Mouse (Mus musculus) forebrain, postnatal 0 days (tissue): ENCODE results near the gene Trim32. TPM values are rescaled to one million over a fixed set of nuclear protein-coding genes. Genes with fewer than 3 reads are reported as not detected.
A peak's percentile ranks its signal among the peaks of the same experiment; 100 is the strongest.

Experiments
- ATAC-seq: fragments of 200-750 bp; cut with Nextera tagmentation; 2 replicates; pipeline ENCODE4 v1.8.0; 2017; ENCODE audit warnings: mild to moderate bottlenecking, moderate library complexity
- DNase-seq: peaks from one replicate; pipeline ENCODE4 v3.0.0-alpha.2; 2015
- H3K27ac ChIP-seq: fragments of 300-500 bp; sonication (generic); 2 replicates; pipeline ENCODE4 v1.5.1; 2014; ENCODE audit warnings: low read depth, mild to moderate bottlenecking, antibody characterized with exemption, low read length, moderate library complexity, mixed read lengths
- H3K27me3 ChIP-seq: fragments of 300-500 bp; sonication (generic); 2 replicates; pipeline ENCODE4 v1.6.1; 2014; ENCODE audit warnings: mild to moderate bottlenecking, low read length, mixed read lengths; ENCODE audit not compliant: insufficient read depth
- H3K36me3 ChIP-seq: fragments of 300-500 bp; sonication (generic); 2 replicates; pipeline ENCODE4 v1.6.1; 2014; ENCODE audit warnings: mild to moderate bottlenecking, moderate library complexity; ENCODE audit not compliant: insufficient read depth
- H3K4me1 ChIP-seq: fragments of 300-500 bp; sonication (generic); 2 replicates; pipeline ENCODE4 v1.6.1; 2014; ENCODE audit warnings: antibody characterized with exemption; ENCODE audit not compliant: insufficient read depth
- H3K4me2 ChIP-seq: fragments of 300-500 bp; sonication (generic); 2 replicates; pipeline ENCODE4 v1.6.1; 2014; ENCODE audit warnings: low read depth, mild to moderate bottlenecking, moderate library complexity
- H3K4me3 ChIP-seq: fragments of 300-500 bp; sonication (generic); 2 replicates; pipeline ENCODE4 v1.5.1; 2014; ENCODE audit warnings: low read depth, low read length, mixed read lengths
- H3K9ac ChIP-seq: fragments of 300-500 bp; sonication (generic); 2 replicates; pipeline ENCODE4 v1.6.1; 2014; ENCODE audit warnings: mild to moderate bottlenecking
- H3K9me3 ChIP-seq: fragments of 300-500 bp; sonication (generic); 2 replicates; pipeline ENCODE4 v1.6.1; 2016; ENCODE audit warnings: low read length
- CTCF ChIP-seq: sonication (generic); IDR thresholded peaks from 2 replicates; pipeline ENCODE4 v1.5.1; 2016; ENCODE audit warnings: antibody characterized with exemption, control low read depth, low read depth
- WGBS: fragments of 180-500 bp; shearing (Covaris S2); extraction: QIAGEN DNeasy Blood & Tissue Kit; methylation state at CpG from one replicate; pipeline ENCODE4 v1.1.7; 2014; 5-methylcytosine and 5-hydroxymethylcytosine counted together
- polyA plus RNA-seq: library from polyadenylated mRNA; unstranded; fragments of >200 nt; fragmentation: Nextera tagmentation; extraction: Ambion mirVana; gene quantifications from 2 replicates; pipeline ENCODE4 v1.2.1, GENCODE M21; 2015
- total RNA-seq: library from RNA; depleted of rRNA; stranded (reverse); fragments of >200 nt; gene quantifications from 2 replicates; pipeline ENCODE4 v1.2.3, GENCODE M21; 2014

The Trim32 gene
- total and polyA plus RNA-seq, 2 experiments from 2014 or later, result 164 to 187 TPM

DNA sequence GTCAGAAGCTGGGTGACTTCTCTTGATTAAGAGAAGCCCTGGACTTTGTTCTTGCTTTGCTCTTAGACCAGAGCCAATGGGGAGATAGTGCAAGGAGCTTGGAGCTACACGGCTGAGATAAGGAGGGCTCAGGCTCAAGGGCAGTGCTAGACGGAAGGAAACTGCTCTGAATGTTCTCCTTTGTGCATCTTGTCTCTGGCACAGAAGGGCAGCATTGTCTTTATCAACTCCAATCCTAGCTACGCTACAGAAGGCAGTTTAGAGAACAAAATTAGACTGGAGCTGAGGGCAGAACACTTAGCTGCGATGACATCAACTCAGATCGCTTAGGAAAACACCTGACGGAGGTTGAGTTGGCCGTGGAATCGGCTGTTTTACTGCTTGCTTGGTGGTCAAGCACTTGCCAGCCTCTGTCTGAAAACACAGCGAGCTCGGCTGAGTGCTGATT lies 2.4 kb downstream of the Trim32 start:
- no peak for DNase-seq
- Histone ChIP-seq H3K4me3 (no peak overlapping the region), H3K9me3 (no peaks in the 10 kb centered on the region), H3K4me2 (peak overlapping the region; percentile 69), H3K9ac (no peak overlapping the region), H3K27ac (no peak overlapping the region), H3K27me3 (no peaks in the 10 kb centered on the region), H3K4me1 (peaks cover 13% of the 10 kb centered on the region; the same call in 1 of the 2 replicates), H3K36me3 (no peaks in the 10 kb centered on the region)
- TF ChIP-seq CTCF, result no peak
- 82% methylated on average over 10 of the region's 10 CpGs for WGBS
- no peak for ATAC-seq

DNA sequence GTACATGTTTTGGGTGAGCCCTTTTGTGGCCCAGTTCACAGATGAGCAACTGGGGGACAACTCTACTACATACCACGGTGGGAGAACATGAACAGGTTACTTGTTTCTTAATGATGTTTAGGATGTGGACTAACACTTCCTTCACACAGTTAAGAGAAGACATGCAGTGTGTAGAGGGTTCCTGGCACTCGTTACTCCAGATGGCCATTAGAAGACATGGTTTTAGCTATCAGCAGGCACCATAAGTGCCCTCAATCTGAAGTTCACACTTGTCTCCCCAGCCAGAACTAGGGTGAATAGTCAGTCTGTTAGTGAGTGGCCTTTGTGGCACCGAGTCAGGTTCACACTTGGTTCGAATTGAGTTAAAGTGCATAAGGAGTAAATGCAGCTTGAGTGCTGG lies 3.3 kb downstream of the Trim32 start:
- ATAC-seq (no peak), DNase-seq (no peak)
- no peak overlapping the region for H3K9ac ChIP-seq
- peaks cover 13% of the 10 kb centered on the region; the same call in 1 of the 2 replicates for H3K4me1 ChIP-seq
- H3K27ac ChIP-seq, result no peak overlapping the region
- H3K36me3 ChIP-seq, result peaks cover 2% of the 10 kb centered on the region
- no peaks in the 10 kb centered on the region for H3K27me3 ChIP-seq
- TF ChIP-seq CTCF, result no peak
- no peak overlapping the region for H3K4me2 ChIP-seq
- H3K9me3 ChIP-seq, result no peaks in the 10 kb centered on the region
- H3K4me3 ChIP-seq, result no peak overlapping the region
- 83% methylated on average over 4 of the region's 4 CpGs for WGBS

DNA sequence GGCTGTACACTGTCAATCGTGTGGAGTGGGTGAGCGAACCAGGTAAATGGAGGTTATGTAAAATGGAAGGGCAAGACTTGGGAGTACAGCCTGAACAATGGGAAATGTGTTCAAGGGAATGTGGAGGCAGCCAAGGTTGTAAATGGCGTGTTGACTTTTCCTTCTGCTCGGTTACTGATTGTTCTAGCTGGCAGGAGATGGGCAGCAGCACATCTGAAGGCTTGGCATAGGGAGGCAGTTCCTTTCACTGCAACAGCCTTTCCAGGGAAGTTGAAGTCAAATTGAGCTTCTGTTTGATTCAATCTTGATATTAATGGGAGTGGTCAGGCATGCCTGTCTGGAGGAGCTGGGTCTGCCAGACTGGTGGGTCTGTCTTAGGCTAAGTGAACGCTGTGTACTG lies 5.5 kb downstream of the Trim32 start:
- H3K27me3 ChIP-seq, result no peaks in the 10 kb centered on the region
- H3K27ac ChIP-seq, result no peak overlapping the region
- no peak overlapping the region for H3K4me3 ChIP-seq
- ATAC-seq, result peak; percentile 20; the same call in 1 of the 2 replicates
- H3K9ac ChIP-seq, result no peak overlapping the region
- H3K4me2 ChIP-seq, result no peak overlapping the region
- DNase-seq, result no peak
- peaks cover 8% of the 10 kb centered on the region; the same call in 1 of the 2 replicates for H3K4me1 ChIP-seq
- no peaks in the 10 kb centered on the region for H3K9me3 ChIP-seq
- WGBS, result 67% methylated on average over 5 of the region's 5 CpGs
- no peak for TF ChIP-seq CTCF
- H3K36me3 ChIP-seq, result peaks cover 24% of the 10 kb centered on the region

DNA sequence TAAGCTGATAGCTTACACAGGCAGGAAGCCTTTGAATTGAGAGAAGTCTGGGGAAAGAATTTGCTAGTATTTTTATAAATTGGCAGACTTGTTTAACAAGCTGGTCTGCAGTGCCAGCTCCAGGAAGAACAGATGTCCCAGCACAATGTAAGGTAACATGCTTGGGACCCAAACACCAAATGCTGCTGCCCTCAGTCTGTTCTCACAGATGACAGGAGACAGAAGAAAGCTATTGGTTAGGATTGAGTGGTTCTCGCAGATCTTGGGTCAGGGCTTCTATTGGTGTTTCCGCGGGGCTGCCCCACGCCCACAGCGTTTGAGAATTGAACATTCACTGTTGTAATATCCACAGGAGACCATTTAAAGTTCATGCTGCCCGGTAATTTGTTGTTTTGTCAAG lies 6.1 kb downstream of the Trim32 start:
- no peak overlapping the region for H3K27ac ChIP-seq
- H3K9me3 ChIP-seq, result no peaks in the 10 kb centered on the region
- ATAC-seq (peak; percentile 70), DNase-seq (peak; percentile 60)
- no peaks in the 10 kb centered on the region for H3K27me3 ChIP-seq
- no peak overlapping the region for H3K9ac ChIP-seq
- WGBS, result 37% methylated on average over 6 of the region's 6 CpGs
- peaks cover 29% of the 10 kb centered on the region for H3K36me3 ChIP-seq
- TF ChIP-seq CTCF, result no peak
- H3K4me2 ChIP-seq, result no peak overlapping the region
- no peak overlapping the region for H3K4me3 ChIP-seq
- peaks cover 8% of the 10 kb centered on the region; the same call in 1 of the 2 replicates for H3K4me1 ChIP-seq

DNA sequence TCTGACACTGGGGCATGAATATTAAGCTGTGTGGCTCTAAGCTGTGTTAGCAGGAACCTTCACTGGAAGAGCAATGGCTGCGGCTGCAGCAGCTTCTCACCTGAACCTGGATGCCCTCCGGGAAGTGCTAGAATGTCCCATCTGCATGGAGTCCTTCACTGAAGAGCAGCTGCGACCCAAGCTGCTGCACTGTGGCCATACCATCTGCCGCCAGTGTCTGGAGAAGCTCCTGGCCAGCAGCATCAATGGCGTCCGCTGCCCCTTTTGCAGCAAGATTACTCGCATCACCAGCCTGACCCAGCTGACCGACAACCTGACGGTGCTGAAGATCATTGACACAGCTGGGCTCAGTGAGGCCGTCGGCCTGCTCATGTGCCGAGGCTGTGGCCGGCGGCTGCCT lies 8.3 kb downstream of the Trim32 start:
- ATAC-seq (no peak), DNase-seq (no peak)
- peaks cover 46% of the 10 kb centered on the region for H3K36me3 ChIP-seq
- no peaks in the 10 kb centered on the region for H3K9me3 ChIP-seq
- 96% methylated on average over 14 of the region's 14 CpGs for WGBS
- H3K4me3 ChIP-seq, result no peak overlapping the region
- no peak overlapping the region for H3K4me2 ChIP-seq
- H3K4me1 ChIP-seq, result 0 out of 2 replicates have a peak, but pooled peaks cover 4% of the 10 kb centered on the region
- H3K9ac ChIP-seq, result no peak overlapping the region
- H3K27ac ChIP-seq, result no peak overlapping the region
- no peaks in the 10 kb centered on the region for H3K27me3 ChIP-seq
- TF ChIP-seq CTCF, result no peak

DNA sequence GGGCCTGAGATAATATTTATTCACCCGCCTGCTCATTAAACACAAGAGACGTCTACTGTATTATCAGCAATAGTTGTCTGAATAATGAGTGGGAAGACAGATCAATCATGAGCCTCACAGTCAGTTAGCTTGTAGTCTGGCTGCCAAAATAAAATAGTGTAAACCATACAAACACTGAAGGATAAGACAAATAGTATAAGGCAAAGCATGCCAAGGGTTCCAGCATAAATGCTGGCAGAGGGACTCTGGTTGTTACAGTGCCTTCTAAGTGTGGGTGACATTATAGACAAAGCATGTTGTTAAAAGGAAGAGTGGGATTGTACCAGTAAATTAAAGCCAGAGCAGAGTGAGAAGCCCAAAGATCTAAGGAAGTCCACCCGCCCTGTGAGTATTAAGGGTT lies 15.3 kb downstream of the Trim32 start:
- ATAC-seq (no peak), DNase-seq (no peak)
- no peak for TF ChIP-seq CTCF
- no peak overlapping the region for H3K9ac ChIP-seq
- 65% methylated on average over 3 of the region's 3 CpGs for WGBS
- no peak overlapping the region for H3K27ac ChIP-seq
- H3K36me3 ChIP-seq, result peaks cover 40% of the 10 kb centered on the region
- H3K9me3 ChIP-seq, result no peaks in the 10 kb centered on the region
- no peak overlapping the region for H3K4me3 ChIP-seq
- H3K4me2 ChIP-seq, result no peak overlapping the region
- no peaks in the 10 kb centered on the region for H3K4me1 ChIP-seq
- no peaks in the 10 kb centered on the region for H3K27me3 ChIP-seq

DNA sequence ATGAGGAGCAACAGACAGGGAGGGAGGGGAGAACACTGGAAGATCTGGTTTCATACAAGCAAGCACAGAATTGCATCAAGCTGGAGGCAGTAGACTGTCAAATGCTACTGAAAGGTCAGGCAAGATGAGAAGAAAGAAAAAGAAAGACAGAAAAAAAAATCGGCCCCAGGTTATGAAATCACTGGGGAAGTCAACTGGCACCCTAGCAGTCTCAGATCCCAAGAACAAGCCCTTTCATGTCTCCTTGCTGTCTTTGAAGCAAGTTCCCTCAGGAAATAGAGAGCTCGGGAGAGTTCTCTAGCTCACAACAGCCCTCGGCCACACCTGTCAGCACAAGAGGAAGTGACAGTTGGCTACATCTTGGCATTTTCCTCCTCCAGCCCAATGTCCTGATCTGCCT lies 33.4 kb downstream of the Trim32 start:
- TF ChIP-seq CTCF, result no peak
- no peak for ATAC-seq
- Histone ChIP-seq H3K36me3 (no peaks in the 10 kb centered on the region), H3K4me3 (no peak overlapping the region), H3K9ac (no peak overlapping the region), H3K27ac (no peak overlapping the region), H3K4me2 (no peak overlapping the region), H3K4me1 (no peaks in the 10 kb centered on the region), H3K27me3 (no peaks in the 10 kb centered on the region), H3K9me3 (no peaks in the 10 kb centered on the region)
- WGBS, result 82% methylated on average over 3 of the region's 3 CpGs
- no peak for DNase-seq
